10 mouse cellular contexts compared by ENCODE assay signal in the genomic region with DNA sequence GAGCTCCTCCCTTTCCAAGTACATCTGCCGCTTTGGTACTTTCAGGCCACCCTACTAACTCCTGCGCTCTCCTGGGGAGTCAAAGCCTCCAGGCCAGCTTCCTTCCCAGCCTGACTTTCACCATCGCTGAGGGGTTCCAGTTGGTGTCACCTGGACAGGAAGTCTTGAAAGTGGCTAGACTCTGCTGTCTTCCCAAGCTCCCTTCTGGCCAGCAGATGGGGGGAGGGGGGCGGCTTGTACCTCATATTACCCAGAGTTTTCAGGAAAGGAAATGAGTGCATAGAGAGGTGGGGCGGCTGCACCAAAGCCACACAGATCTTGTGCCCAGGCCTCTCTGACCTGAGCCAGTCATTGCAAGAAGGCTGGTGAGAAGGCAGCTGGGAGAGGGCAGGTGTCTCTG. TPM values are rescaled to one million over a fixed set of nuclear protein-coding genes. Genes with fewer than 3 reads are reported as not detected.
A peak's percentile ranks its signal among the peaks of the same experiment; 100 is the strongest.
DNase-seq lines count a peak whose midpoint lies in the region; ATAC-seq and TF ChIP-seq lines count a peak whose summit lies in the region.
"Had no signal": no experiment of that assay in that cellular context is flagged by ENCODE, and none has a peak within 500 bp of the region (broad histone marks: within the 10 kb centered on the region; RNA-seq: fewer than 3 reads in every experiment).

No protein-coding gene starts in this region.

- ATAC-seq in forebrain, embryonic 11.5 days (replicated peaks; ENCODE audit: low FRiP score), result no peak
- no peak for ATAC-seq in intestine, postnatal 0 days
- no peak for ATAC-seq in neural tube, embryonic 12.5 days (ENCODE audit: low FRiP score, low read depth)

- peak overlapping the region; percentile 65 for H3K27ac ChIP-seq in left cerebral cortex, adult 2 months
- H3K27ac ChIP-seq in forebrain, embryonic 11.5 days (ENCODE audit: low read depth, low read length), result no peak overlapping the region
- no peak overlapping the region for H3K27ac ChIP-seq in intestine, postnatal 0 days (ENCODE audit: low read depth, low read length)
- H3K27ac ChIP-seq in neural tube, embryonic 12.5 days, result no peak overlapping the region

- H3K4me1 ChIP-seq in forebrain, embryonic 11.5 days (replicated peaks; ENCODE audit: control insufficient read depth, insufficient read depth, low read length), result peaks cover 23% of the 10 kb centered on the region
- peaks cover 4% of the 10 kb centered on the region; the same call in 1 of the 2 replicates for H3K4me1 ChIP-seq in intestine, postnatal 0 days (replicated peaks; ENCODE audit: control insufficient read depth, insufficient read depth, low read length)
- H3K4me1 ChIP-seq in neural tube, embryonic 12.5 days, result peaks cover 36% of the 10 kb centered on the region

- H3K27me3 ChIP-seq in forebrain, embryonic 11.5 days (ENCODE audit: control insufficient read depth, insufficient read depth, low read length), result peaks cover 50% of the 10 kb centered on the region
- peaks cover 11% of the 10 kb centered on the region for H3K27me3 ChIP-seq in intestine, postnatal 0 days (replicated peaks; ENCODE audit: control insufficient read depth, insufficient read depth, low read length)
- peaks cover 46% of the 10 kb centered on the region for H3K27me3 ChIP-seq in neural tube, embryonic 12.5 days (replicated peaks)

- DNase-seq in left cerebral cortex, adult 2 months (ENCODE audit: extremely low spot score in 1 of 2, low spot score in 2 of 2), result no peak
- DNase-seq in left cerebral cortex, adult 9 months (ENCODE audit: low spot score in 2 of 2), result no peak
- DNase-seq in forebrain, embryonic 11.5 days (ENCODE audit: low spot score), result no peak
- DNase-seq in cerebellum, adult 11-12 months, result no peak
- no peak for DNase-seq in thymus, postnatal 36 days
- no peak for DNase-seq in ovary, postnatal 14 days (ENCODE audit: low spot score)

- peak overlapping the region; percentile 23; the same call in 1 of the 2 replicates for H3K9ac ChIP-seq in forebrain, embryonic 11.5 days (ENCODE audit: low read length)
- no peak overlapping the region for H3K9ac ChIP-seq in intestine, postnatal 0 days (ENCODE audit: low read depth, low read length)
- H3K9ac ChIP-seq in neural tube, embryonic 12.5 days, result peak overlapping the region; percentile 35; the same call in 1 of the 2 replicates

- H3K4me2 ChIP-seq in forebrain, embryonic 11.5 days (ENCODE audit: low read depth, low read length, severe bottlenecking), result peak overlapping the region; percentile 34; the same call in 1 of the 2 replicates
- peak overlapping the region; percentile 44 for H3K4me2 ChIP-seq in intestine, postnatal 0 days (replicated peaks; ENCODE audit: low read depth)
- peak overlapping the region; percentile 95 for H3K4me2 ChIP-seq in neural tube, embryonic 12.5 days (replicated peaks)

- intact Hi-C loops in left cerebral cortex, adult 2 months (cut with DNase I), result no loop called here

- 7% methylated on average over 5 of the region's 5 CpGs for WGBS in forebrain, embryonic 11.5 days
- WGBS in intestine, postnatal 0 days, result 42% methylated on average over 5 of the region's 5 CpGs
- WGBS in neural tube, embryonic 12.5 days, result 16% methylated on average over 5 of the region's 5 CpGs

- H3K4me3 ChIP-seq in left cerebral cortex, adult 2 months, result peak overlapping the region; percentile 80
- no peak overlapping the region for H3K4me3 ChIP-seq in forebrain, embryonic 11.5 days (ENCODE audit: low read depth, low read length)
- no peak overlapping the region for H3K4me3 ChIP-seq in intestine, postnatal 0 days (ENCODE audit: low read depth, low read length)
- H3K4me3 ChIP-seq in neural tube, embryonic 12.5 days, result peak overlapping the region; percentile 15; the same call in 1 of the 2 replicates

- no peaks in the 10 kb centered on the region for H3K9me3 ChIP-seq in forebrain, embryonic 11.5 days (ENCODE audit: control insufficient read depth, low read length)
- no peaks in the 10 kb centered on the region for H3K9me3 ChIP-seq in intestine, postnatal 0 days (ENCODE audit: control insufficient read depth)
- H3K9me3 ChIP-seq in neural tube, embryonic 12.5 days, result no peaks in the 10 kb centered on the region
- H3K9me3 ChIP-seq: G1E had no signal

- TF ChIP-seq CTCF in left cerebral cortex, adult 2 months (IDR thresholded peaks at IDR 0.05), result no peak
- TF ChIP-seq CTCF in intestine, postnatal 0 days (IDR thresholded peaks at IDR 0.05; ENCODE audit: low read depth), result no peak

- no peaks in the 10 kb centered on the region for H3K36me3 ChIP-seq in forebrain, embryonic 11.5 days (ENCODE audit: control insufficient read depth, insufficient read depth, low read length)
- H3K36me3 ChIP-seq in intestine, postnatal 0 days (ENCODE audit: control insufficient read depth, insufficient read depth), result no peaks in the 10 kb centered on the region
- peaks cover 3% of the 10 kb centered on the region; the same call in 1 of the 2 replicates for H3K36me3 ChIP-seq in neural tube, embryonic 12.5 days

RNA-seq across cellular contexts. Expression of gene Kif17, which starts 2.0 kb away (rescaled TPM):
- 10 to 100 TPM; 29.4 to 31.0 TPM for total RNA-seq in left cerebral cortex, adult 2 months (2021)
- polyA plus RNA-seq in forebrain, embryonic 11.5 days (2014; fragmentation: Nextera tagmentation; extraction: Ambion mirVana), result 0.24 TPM in 1 of 2 replicates, not detected in the other
- 0.78 and 1.1 TPM in 2 replicates for polyA plus RNA-seq in intestine, postnatal 0 days (2015; fragmentation: Nextera tagmentation; extraction: Ambion mirVana)
- polyA plus RNA-seq in neural tube, embryonic 12.5 days (2016; fragmentation: Nextera tagmentation; extraction: Ambion mirVana), result 1.1 and 1.7 TPM in 2 replicates
- total RNA-seq: neutrophil, adult 5-6 weeks had no signal

RNA-seq across cellular contexts. Expression of gene Sh2d5, which starts 2.0 kb away (rescaled TPM):
- 10 to 100 TPM; 68.9 to 75.7 TPM for total RNA-seq in left cerebral cortex, adult 2 months (2021)
- 0.37 and 0.63 TPM in 2 replicates for polyA plus RNA-seq in forebrain, embryonic 11.5 days (2014; fragmentation: Nextera tagmentation; extraction: Ambion mirVana)
- polyA plus RNA-seq in intestine, postnatal 0 days (2015; fragmentation: Nextera tagmentation; extraction: Ambion mirVana), result 0.21 and 0.33 TPM in 2 replicates
- polyA plus RNA-seq in neural tube, embryonic 12.5 days (2016; fragmentation: Nextera tagmentation; extraction: Ambion mirVana), result 4.1 and 4.6 TPM in 2 replicates

RNA-seq across cellular contexts. Expression of gene Hp1bp3, which starts 36.1 kb away (rescaled TPM):
- 100 to 1,000 TPM; 178 to 183 TPM for total RNA-seq in left cerebral cortex, adult 2 months (2021)
- 176 and 178 TPM in 2 replicates for polyA plus RNA-seq in forebrain, embryonic 11.5 days (2014; fragmentation: Nextera tagmentation; extraction: Ambion mirVana)
- polyA plus RNA-seq in intestine, postnatal 0 days (2015; fragmentation: Nextera tagmentation; extraction: Ambion mirVana), result 75.5 and 83.4 TPM in 2 replicates
- 184 and 193 TPM in 2 replicates for polyA plus RNA-seq in neural tube, embryonic 12.5 days (2016; fragmentation: Nextera tagmentation; extraction: Ambion mirVana)

RNA-seq across cellular contexts. Expression of gene Ddost, which starts 52.3 kb away (rescaled TPM):
- 10 to 100 TPM; 82.4 to 88.9 TPM for total RNA-seq in left cerebral cortex, adult 2 months (2021)
- 200 and 227 TPM in 2 replicates for polyA plus RNA-seq in forebrain, embryonic 11.5 days (2014; fragmentation: Nextera tagmentation; extraction: Ambion mirVana)
- polyA plus RNA-seq in intestine, postnatal 0 days (2015; fragmentation: Nextera tagmentation; extraction: Ambion mirVana), result 177 and 178 TPM in 2 replicates
- 226 and 241 TPM in 2 replicates for polyA plus RNA-seq in neural tube, embryonic 12.5 days (2016; fragmentation: Nextera tagmentation; extraction: Ambion mirVana)

Comparison
In these comparisons a context has a peak if more than half of its experiments do, and no peak if none do; other contexts are left out.
1. H3K4me3 ChIP-seq: peak in left cerebral cortex, adult 2 months (single experiment) and neural tube, embryonic 12.5 days (single experiment); none in forebrain, embryonic 11.5 days (single experiment) and intestine, postnatal 0 days (single experiment).
2. H3K4me2 ChIP-seq: peak in every context shown above with its lines; median percentile 95 in neural tube, embryonic 12.5 days; 44 in intestine, postnatal 0 days; 34 in forebrain, embryonic 11.5 days.